Mouse (Mus musculus) bone marrow macrophage, adult 2 months (primary cell): ENCODE data around the gene Gm10134. TPM values are rescaled to one million over a fixed set of nuclear protein-coding genes. Genes with fewer than 3 reads are reported as not detected.
"Not testable (repeated sequence)": the region's sequence is repeated elsewhere in the genome, so short reads cannot be mapped to it uniquely, and the experiment has no call there.

ENCODE experiments used
- H3K27ac ChIP-seq: 2 replicates; pipeline ENCODE4 v1.5.1; 2012; ENCODE audit warnings: low read depth, low read length; ENCODE audit not compliant: insufficient read depth
- H3K4me1 ChIP-seq: 2 replicates; pipeline ENCODE4 v1.6.1; 2012; ENCODE audit warnings: low read length; ENCODE audit not compliant: control insufficient read depth, insufficient read depth
- H3K4me3 ChIP-seq: 2 replicates; pipeline ENCODE4 v1.5.1; 2012; ENCODE audit warnings: mild to moderate bottlenecking, low read length, moderate library complexity; ENCODE audit not compliant: insufficient read depth
- CTCF ChIP-seq: IDR thresholded peaks from 2 replicates; pipeline ENCODE4 v1.5.1; 2012; ENCODE audit warnings: low read depth, mild to moderate bottlenecking, low read length, moderate library complexity
- POLR2A ChIP-seq: IDR thresholded peaks from 2 replicates; pipeline ENCODE4 v1.6.1; 2012; ENCODE audit warnings: mild to moderate bottlenecking, low read depth, low read length, borderline replicate concordance
- polyA plus RNA-seq: library from polyadenylated mRNA; stranded (reverse); fragments of >200 nt; gene quantifications from 2 replicates; pipeline ENCODE4 v1.2.4, GENCODE M21; 2012; ENCODE audit not compliant: missing spikeins, insufficient read depth, insufficient read length

Gene Gm10134
- polyA plus RNA-seq, 1 experiment = 5.1 TPM

DNA sequence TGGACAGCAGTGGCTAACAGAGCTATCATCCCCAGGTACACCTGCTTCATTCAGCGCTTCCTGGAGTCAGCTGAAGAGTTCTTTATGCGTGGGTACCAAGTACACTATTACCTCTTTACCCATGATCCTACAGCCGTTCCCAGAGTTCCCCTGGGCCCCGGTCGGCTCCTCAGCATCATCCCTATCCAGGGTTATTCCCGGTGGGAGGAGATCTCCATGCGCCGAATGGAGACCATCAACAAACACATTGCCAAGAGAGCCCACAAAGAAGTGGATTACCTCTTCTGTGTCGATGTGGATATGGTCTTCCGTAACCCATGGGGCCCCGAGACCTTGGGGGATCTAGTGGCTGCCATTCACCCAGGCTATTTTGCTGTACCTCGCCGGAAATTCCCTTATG is 1.2 kb upstream of the Gm10134 start:
- TF ChIP-seq CTCF (no peak), POLR2A (no peak)
- H3K4me1 ChIP-seq = no peaks in the 10 kb centered on the region

DNA sequence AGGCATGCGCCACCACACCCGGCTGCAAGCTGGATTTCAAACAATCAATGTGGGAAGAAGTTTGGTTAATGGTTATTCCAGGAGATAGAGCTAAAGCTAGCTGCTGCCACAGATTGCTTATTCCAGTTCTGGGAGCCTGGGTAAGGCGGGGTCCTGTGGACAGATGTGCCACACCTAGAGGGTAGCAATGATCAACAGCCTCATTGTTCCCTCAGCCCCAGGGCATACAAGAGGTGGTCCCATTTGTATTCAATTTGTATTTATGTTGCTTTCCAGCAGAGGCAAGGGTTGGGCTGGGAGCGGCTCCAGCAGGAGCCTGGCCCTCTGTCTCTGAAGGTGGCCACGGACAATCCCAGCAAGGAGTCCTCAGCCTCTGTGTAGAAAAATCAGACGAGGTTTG is 396 bp downstream of the Gm10134 start:
- Histone ChIP-seq H3K27ac (no peak overlapping the region), H3K4me3 (no peak overlapping the region), H3K4me1 (no peaks in the 10 kb centered on the region)
- TF ChIP-seq CTCF (no peak), POLR2A (no peak)

More for the DNA sequence above, 1.2 kb upstream of the Gm10134 start:
- no peak overlapping the region for H3K27ac ChIP-seq
- no peak overlapping the region for H3K4me3 ChIP-seq

- not testable (repeated sequence) for H3K27ac ChIP-seq, H3K4me3 ChIP-seq, H3K4me1 ChIP-seq
Measured at GRCm38 (mm10) chr2:28511600-28511999, 5.7 kb downstream of the Gm10134 start.

DNA sequence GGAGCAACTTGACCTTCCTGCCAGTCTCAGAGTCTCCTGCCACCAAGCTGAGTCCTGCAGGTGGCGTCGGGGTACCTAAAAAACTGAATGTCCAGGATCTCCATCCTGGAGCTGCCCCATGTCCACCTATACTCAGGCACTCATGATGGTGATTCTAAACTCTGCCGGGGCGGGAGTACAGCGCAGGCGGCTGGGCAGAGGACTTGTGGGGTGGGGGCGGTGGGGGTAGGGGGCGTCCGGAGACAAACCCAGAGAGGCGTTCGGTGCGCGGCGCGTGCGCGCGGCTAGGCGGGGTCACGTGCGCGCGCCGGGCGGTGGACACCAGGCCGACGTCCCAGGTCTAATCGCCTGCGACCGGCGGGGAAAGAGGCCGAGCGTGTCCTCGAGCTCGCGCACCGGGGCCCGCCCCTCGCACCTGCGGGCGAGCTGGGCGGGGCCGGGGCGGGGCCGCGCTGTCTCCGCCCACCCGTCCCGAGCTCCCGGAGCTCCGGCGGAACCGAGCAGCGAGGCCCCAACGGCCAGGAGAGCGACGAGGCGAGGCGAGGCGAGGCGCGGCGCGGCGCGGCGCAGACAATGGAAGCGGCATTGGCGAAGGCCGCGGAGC is 7.0 kb downstream of the Gm10134 start, which contains the start of gene Ralgds:
Gene Ralgds (plus strand): TSS at position 328 of the 604 bp plus-strand sequence.
- Histone ChIP-seq H3K4me1 (peaks cover 14% of the 10 kb centered on the region), H3K4me3 (peak within 1 kb of the TSS; percentile 79), H3K27ac (no peak within 1 kb of the TSS)
- TF ChIP-seq CTCF (no peak; the same call in 1 of the 2 replicates), POLR2A (no peak)

DNA sequence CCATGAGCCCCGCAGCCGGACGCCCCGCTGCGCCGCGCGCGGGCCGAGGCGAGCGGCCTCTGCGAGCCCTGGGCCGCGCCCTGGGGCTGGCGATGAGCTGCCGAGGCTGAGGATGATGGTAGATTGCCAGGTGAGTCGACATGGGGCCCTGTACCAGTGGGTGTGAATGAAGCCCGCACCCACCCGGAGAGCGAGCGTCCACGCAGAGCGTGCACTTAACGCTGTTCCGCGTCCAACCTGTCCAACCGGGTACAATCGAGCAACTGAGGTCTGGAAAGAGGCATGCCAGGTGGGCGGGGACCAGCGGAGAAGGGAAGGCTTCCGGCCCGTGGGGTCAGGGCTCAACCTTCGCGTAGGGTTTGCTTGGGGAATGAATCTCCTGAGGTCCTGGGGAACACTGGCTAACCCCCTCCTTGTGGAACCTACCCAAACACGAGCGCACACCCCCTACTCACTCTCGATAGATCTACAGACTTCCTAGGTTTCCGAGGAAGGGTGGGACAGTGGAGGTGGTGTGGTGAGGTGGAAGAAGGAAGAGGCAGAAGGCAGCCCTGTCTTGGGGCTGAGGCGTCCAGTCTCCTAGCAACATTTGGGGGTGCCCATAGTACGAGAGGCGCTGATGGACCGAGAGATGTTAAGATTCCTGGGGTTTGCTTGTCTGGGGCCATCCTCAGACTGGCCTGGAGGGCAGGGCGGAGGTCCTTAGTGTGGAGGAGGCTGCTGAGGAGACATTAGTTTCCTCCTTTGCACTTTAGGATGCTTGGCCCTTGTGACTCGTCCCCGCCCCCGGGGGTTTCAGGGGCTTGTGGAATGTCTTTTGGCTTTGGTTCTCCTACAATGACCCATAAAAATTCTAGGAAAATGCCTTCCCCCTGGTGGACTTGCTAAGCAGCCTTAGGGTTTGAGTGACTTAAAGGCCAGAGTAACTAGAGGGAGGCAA is 7.8 kb downstream of the Gm10134 start:
- Histone ChIP-seq H3K27ac (no peak overlapping the region), H3K4me3 (peak overlapping the region; percentile 79), H3K4me1 (peaks cover 15% of the 10 kb centered on the region)
- TF ChIP-seq CTCF (0 out of 2 replicates have a peak, but pooled peaks have one; percentile 15), POLR2A (no peak)

DNA sequence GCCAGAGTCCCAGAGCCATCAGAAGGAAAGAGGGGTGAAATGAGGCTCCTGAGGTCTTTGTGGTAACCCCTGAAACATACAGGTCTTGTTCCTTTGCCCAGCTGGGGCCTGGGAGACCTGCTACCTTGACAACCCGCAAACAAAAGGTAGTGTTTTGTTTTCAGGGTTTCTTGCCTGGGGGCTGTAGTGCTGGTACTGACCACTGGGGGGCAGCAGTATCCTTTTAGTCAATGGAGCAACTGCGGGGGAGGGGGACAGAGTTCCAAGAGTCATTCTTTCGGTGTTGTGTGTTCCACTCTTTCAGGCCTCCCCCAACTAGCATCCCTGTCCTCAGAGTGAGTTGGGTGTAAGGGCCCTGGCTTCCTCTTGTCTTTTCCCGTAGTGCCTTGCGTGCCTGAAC is 8.6 kb downstream of the Gm10134 start:
- Histone ChIP-seq H3K27ac (no peak overlapping the region), H3K4me1 (peaks cover 15% of the 10 kb centered on the region), H3K4me3 (peak overlapping the region; percentile 79)
- TF ChIP-seq POLR2A (no peak), CTCF (peak; percentile 91)

GRCm38 (mm10) chr2:28517206-28517909 is 11.5 kb downstream of the Gm10134 start:
- Histone ChIP-seq H3K27ac (no peak overlapping the region), H3K4me1 (peaks cover 29% of the 10 kb centered on the region), H3K4me3 (no peak overlapping the region)
- peak; percentile 95 for TF ChIP-seq CTCF
- no peak for TF ChIP-seq POLR2A

DNA sequence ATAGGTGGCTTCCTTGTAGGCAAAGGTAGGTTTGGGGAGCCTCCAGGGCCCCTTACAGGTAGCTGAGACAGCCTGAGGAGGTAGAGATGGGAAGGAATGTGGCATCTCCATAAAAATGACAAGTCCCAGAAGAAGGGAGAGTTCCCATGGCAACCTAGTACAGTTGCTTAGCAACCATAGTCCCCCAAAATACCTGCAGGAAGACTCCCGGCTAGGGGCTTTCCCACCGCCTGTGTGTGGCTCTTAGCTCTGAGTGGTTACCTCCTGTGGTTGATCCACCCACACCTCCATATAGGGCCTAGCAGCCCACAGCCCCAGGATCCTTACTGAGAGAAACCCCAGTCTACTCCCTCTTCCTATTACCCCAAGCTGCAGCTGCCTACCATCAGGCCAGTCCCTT is 12.3 kb downstream of the Gm10134 start:
- Histone ChIP-seq H3K4me1 (peaks cover 34% of the 10 kb centered on the region), H3K27ac (no peak overlapping the region)

DNA sequence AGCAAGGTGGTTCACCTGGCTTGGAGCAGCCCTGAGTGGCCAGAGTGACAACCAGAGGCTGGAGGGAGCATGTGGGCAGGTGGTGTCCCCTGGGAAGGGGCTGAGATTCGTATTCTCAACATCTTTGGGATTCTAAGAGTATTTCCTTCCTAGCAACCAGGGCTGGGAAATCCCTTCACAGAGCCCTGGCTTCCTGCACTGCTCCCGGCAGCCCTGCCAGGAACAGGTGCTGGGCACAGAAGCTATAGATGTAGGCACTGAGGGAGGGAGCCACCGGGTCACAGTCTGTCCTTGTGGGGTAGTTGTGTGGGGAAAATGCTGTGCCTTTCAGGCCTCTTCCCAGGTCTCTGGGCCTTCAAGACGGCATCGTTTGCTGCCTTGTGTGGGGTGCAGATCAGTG is 14.7 kb downstream of the Gm10134 start:
- no peak overlapping the region for H3K4me3 ChIP-seq
- no peak overlapping the region for H3K27ac ChIP-seq
- TF ChIP-seq POLR2A = no peak
- TF ChIP-seq CTCF = no peak
- H3K4me1 ChIP-seq = peaks cover 47% of the 10 kb centered on the region

More for the DNA sequence above, 12.3 kb downstream of the Gm10134 start:
- no peak overlapping the region for H3K4me3 ChIP-seq
- TF ChIP-seq POLR2A (no peak), CTCF (no peak)
